Mouse (Mus musculus): ENCODE results near the gene Fam47e. TPM values are rescaled to one million over a fixed set of nuclear protein-coding genes. Genes with fewer than 3 reads are reported as not detected.

Gene Fam47e
- polyA plus RNA-seq, 1 experiment: not detected

- no peak for TF ChIP-seq GATA1 (IDR thresholded peaks at IDR 0.05; ENCODE audit: low read length)
Observed at GRCm38 (mm10) chr5:92579559-92579958, 24.7 kb downstream of the Fam47e start.

GRCm38 (mm10) chr5:92585932-92586331, 31.1 kb downstream of the Fam47e start:
- TF ChIP-seq GATA1 (IDR thresholded peaks at IDR 0.05; ENCODE audit: low read length): no peak

- TF ChIP-seq GATA1 (IDR thresholded peaks at IDR 0.05; ENCODE audit: low read length): no peak
Observed at GRCm38 (mm10) chr5:92595026-92595425, 40.2 kb downstream of the Fam47e start.

- TF ChIP-seq GATA1 (IDR thresholded peaks at IDR 0.05; ENCODE audit: low read length): no peak
Observed at GRCm38 (mm10) chr5:92596865-92597264, 42.0 kb downstream of the Fam47e start.

- no peak for TF ChIP-seq GATA1 (IDR thresholded peaks at IDR 0.05; ENCODE audit: low read length)
Observed at GRCm38 (mm10) chr5:92599030-92599429, 44.2 kb downstream of the Fam47e start.

- no peak for TF ChIP-seq GATA1 (IDR thresholded peaks at IDR 0.05; ENCODE audit: low read length)
Observed at GRCm38 (mm10) chr5:92602691-92603690, 48.1 kb downstream of the Fam47e start, which contains the start of gene Stbd1. Gene Stbd1, plus strand, starts transcription at chr5:92603041.

GRCm38 (mm10) chr5:92604452-92605247, 49.8 kb downstream of the Fam47e start:
- no peak for TF ChIP-seq GATA1 (IDR thresholded peaks at IDR 0.05; ENCODE audit: low read length)

GRCm38 (mm10) chr5:92607492-92608229, 52.8 kb downstream of the Fam47e start:
- no peak for TF ChIP-seq GATA1 (IDR thresholded peaks at IDR 0.05; ENCODE audit: low read length)

- TF ChIP-seq GATA1 (IDR thresholded peaks at IDR 0.05; ENCODE audit: low read length): no peak
Observed at GRCm38 (mm10) chr5:92612756-92613155, 57.9 kb downstream of the Fam47e start.

- no peak for TF ChIP-seq GATA1 (IDR thresholded peaks at IDR 0.05; ENCODE audit: low read length)
Observed at GRCm38 (mm10) chr5:92621883-92622282, 67.0 kb downstream of the Fam47e start.

GRCm38 (mm10) chr5:92627896-92628295, 73.0 kb downstream of the Fam47e start:
- TF ChIP-seq GATA1 (IDR thresholded peaks at IDR 0.05; ENCODE audit: low read length): no peak

GRCm38 (mm10) chr5:92633526-92633925, 78.7 kb downstream of the Fam47e start:
- no peak for TF ChIP-seq GATA1 (IDR thresholded peaks at IDR 0.05; ENCODE audit: low read length)

- no peak for TF ChIP-seq GATA1 (IDR thresholded peaks at IDR 0.05; ENCODE audit: low read length)
Observed at GRCm38 (mm10) chr5:92634916-92635315, 80.0 kb downstream of the Fam47e start.

GRCm38 (mm10) chr5:92635891-92636290, 81.0 kb downstream of the Fam47e start:
- TF ChIP-seq GATA1 (IDR thresholded peaks at IDR 0.05; ENCODE audit: low read length): no peak

GRCm38 (mm10) chr5:92640861-92641260, 86.0 kb downstream of the Fam47e start:
- TF ChIP-seq GATA1 (IDR thresholded peaks at IDR 0.05; ENCODE audit: low read length): no peak

Other genes starting within 250 kb of the Fam47e start
- gene Sdad1, start 244.6 kb upstream of the Fam47e start, polyA plus RNA-seq (2012): 57.1 and 76.7 TPM in 2 replicates
- not detected in 2 replicates for gene Cxcl9, start 227.0 kb upstream of the Fam47e start, polyA plus RNA-seq (2012)
- gene Art3, start 223.2 kb upstream of the Fam47e start, polyA plus RNA-seq (2012): not detected in 2 replicates
- gene Cxcl10, start 206.2 kb upstream of the Fam47e start, polyA plus RNA-seq (2012): not detected in 2 replicates
- 20.2 and 39.4 TPM in 2 replicates for gene Nup54, start 119.8 kb upstream of the Fam47e start, polyA plus RNA-seq (2012)
- 9.4 and 11.2 TPM in 2 replicates for gene Scarb2, start 48.2 kb upstream of the Fam47e start, polyA plus RNA-seq (2012)
- gene Stbd1, start 48.0 kb downstream of the Fam47e start, polyA plus RNA-seq (2012): not detected in 2 replicates
- gene Ccdc158, start 120.2 kb downstream of the Fam47e start, polyA plus RNA-seq (2012): not detected in 2 replicates
- not detected in 2 replicates for gene Shroom3, start 128.4 kb downstream of the Fam47e start, polyA plus RNA-seq (2012)

All from G1E-ER4 (cell line).